Mouse (Mus musculus) left cerebral cortex, postnatal 14 days (tissue): Measurements from ENCODE around the gene Rab3il1. TPM values are rescaled to one million over a fixed set of nuclear protein-coding genes. Genes with fewer than 3 reads are reported as not detected.

ENCODE experiments used
- DNase-seq, 2 experiments: peaks; one replicate each; pipeline ENCODE4 v3.0.0; 2021 to 2022; ENCODE audit warnings: low spot score in 2 of 2, mixed read lengths in 1 of 2
- intact Hi-C: fragments of 180-260 bp; cut with DNase I; formaldehyde crosslinking; loops from one replicate; pipeline ENCODE4 v1.15.1; 2025
- total RNA-seq, 2 experiments: library from RNA; stranded (reverse); gene quantifications; 2 replicates each; pipeline ENCODE4 v1.2.3; 2021

The Rab3il1 gene
- total RNA-seq, 2 experiments from 2014 or later: 8.9 to 10.4 TPM

GRCm38 (mm10) chr19:9981621-9982020, 19.8 kb upstream of the Rab3il1 start:
- DNase-seq: no peak
- intact Hi-C loops: loop anchor here (2.0 kb wide), 1 partner anchor 61 kb away; no protein-coding TSS in a partner anchor

DNA sequence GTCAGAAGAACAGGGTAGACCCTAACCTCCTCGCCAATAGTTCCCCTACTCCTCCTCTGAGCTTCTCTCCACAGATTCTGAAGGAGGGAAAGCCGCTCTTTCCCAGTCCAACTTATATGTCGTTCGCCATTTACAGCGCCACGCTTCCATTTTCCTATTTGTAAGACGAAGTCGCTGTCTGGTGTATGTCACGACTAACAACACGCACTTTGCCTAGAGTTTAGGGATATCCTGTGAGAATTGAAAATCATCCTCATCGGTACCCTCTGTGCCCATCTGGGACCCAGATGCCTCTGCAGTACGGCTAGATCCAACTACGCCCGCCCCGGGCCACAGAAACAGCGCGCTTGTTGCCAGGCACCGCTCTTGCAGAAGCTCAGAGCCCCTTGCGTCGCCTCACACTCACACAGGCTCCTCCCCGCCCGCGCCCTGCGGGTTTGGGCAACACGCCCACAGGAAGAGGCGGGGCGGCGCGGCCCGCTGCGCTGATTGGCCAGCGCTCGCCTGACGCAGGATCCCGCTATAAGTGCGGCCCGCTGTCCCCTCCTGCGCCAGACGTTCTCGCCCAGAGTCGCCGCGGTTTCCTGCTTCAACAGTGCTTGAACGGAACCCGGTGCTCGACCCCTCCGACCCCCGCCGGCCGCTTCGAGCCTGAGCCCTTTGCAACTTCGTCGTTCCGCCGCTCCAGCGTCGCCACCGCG, 19.2 kb upstream of the Rab3il1 start:
- peak; percentile 98 for DNase-seq
- intact Hi-C loops: loop anchor here (2.0 kb wide), 1 partner anchor 62 kb away; no protein-coding TSS in a partner anchor

GRCm38 (mm10) chr19:9982852-9983542, 18.5 kb upstream of the Rab3il1 start:
- peak; percentile 55 to 66 for DNase-seq
- intact Hi-C loops: loop anchor here (2.0 kb wide), 1 partner anchor 62 kb away; no protein-coding TSS in a partner anchor

DNA sequence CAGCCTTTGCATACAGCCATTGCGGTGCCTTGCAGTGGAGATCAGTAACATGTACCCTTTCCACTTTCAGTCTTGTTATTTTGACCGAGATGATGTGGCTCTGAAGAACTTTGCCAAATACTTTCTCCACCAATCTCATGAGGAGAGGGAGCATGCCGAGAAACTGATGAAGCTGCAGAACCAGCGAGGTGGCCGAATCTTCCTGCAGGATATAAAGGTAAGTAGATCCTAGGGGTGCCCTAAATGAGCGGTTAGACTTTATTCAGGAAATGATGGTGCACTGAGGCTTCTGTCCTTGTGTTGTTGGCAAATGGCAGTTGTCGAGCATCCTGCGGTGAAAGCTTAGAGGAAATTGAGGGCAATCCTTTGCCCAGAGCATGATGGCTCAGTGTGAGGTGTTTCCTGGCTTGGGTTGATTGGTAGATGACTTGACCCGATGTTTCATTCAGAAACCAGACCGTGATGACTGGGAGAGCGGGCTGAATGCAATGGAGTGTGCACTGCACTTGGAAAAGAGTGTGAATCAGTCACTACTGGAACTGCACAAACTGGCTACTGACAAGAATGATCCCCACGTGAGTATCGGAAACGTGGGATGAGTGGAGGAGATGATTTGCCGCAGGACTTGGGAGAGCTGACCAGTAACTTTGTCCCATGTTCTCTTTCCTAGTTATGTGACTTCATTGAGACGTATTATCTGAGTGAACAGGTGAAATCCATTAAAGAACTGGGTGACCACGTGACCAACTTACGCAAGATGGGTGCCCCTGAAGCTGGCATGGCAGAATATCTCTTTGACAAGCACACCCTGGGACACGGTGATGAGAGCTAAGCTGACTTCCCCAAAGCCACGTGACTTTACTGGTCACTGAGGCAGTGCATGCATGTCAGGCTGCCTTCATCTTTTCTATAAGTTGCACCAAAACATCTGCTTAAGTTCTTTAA, 17.1 kb upstream of the Rab3il1 start:
- intact Hi-C loops: no loop called here
- DNase-seq: no peak

GRCm38 (mm10) chr19:9985190-9985899, 16.1 kb upstream of the Rab3il1 start:
- no peak for DNase-seq
- intact Hi-C loops: no loop called here

- intact Hi-C loops: no loop called here
- DNase-seq: no peak
Observed at GRCm38 (mm10) chr19:9985900-9986421, 15.5 kb upstream of the Rab3il1 start.

- intact Hi-C loops: no loop called here
- DNase-seq: no peak
Observed at GRCm38 (mm10) chr19:9987192-9987591, 14.3 kb upstream of the Rab3il1 start.

GRCm38 (mm10) chr19:9987593-9987992, 13.9 kb upstream of the Rab3il1 start:
- DNase-seq: no peak
- intact Hi-C loops: no loop called here

GRCm38 (mm10) chr19:9989171-9989883, 12.1 kb upstream of the Rab3il1 start:
- DNase-seq: no peak
- intact Hi-C loops: no loop called here

- intact Hi-C loops: no loop called here
- DNase-seq: no peak
Observed at GRCm38 (mm10) chr19:9989884-9990256, 11.6 kb upstream of the Rab3il1 start.

DNA sequence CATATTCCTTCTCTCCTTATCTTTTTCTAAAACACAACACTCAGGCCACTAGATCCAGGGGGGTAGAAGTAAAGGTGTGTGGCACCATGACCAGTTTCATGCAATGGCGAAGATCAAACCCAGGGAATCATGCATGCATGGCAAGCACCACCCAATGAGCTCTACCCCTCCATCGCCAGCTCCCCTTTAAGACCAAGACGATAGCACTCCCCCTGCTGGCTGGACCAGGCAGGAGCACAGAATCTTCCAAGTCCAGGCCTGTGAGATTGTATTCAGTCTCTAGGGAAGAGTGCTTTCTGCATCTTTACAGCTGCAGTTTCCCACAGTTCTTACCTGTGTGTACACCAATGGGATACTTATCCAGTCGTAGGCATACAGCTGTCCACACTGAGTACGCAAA, 10.2 kb upstream of the Rab3il1 start:
- intact Hi-C loops: loop anchor here (1.0 kb wide), 1 partner anchor 75 kb away; no protein-coding TSS in a partner anchor

DNA sequence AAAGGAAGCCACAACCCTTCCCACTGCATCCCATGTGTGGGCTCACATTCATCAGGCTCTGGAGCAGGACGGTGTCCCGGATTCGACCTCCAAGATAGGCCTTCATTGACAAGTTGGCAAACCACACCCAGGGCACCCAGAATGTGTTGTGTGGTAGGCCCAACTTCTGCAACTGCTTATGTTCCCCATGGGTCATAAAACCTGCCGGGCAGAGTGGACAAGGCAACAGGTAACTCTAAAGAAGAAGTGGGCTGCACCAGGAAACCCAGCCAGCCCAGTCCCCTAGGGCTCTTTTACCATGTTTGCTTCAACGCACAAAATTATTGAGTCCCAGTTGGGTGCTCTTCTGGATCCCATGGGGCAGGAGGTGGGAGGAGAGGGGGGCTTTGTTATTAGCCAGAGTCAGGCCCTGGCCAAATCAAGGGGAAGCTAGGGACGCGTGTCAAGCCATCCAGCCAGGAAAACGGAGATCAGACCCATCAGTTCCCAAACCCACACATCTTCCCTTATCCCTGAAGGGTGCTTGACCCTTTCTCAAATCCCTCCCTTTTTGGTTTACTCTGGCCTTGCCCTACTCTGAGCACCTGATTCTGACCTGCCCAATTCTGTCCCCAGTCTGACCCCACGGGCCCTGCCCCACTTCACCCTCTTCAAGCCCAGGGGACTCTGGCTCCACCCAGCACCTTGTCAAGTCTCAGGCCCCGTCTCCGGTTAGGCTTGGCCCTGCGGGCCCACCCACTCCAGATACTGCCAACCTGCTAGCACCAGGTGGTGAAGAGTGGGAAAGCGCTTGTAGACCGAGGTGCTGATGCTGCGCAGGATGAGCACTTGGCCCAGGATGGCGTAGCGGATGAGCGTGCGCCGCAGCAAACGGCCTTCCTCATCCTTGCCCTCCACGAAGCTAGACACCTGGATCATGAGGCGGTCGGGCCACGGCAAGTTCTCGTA, 9.2 kb upstream of the Rab3il1 start:
- no peak for DNase-seq
- intact Hi-C loops: no loop called here

More for the DNA sequence above, 10.2 kb upstream of the Rab3il1 start:
- peak; percentile 80 for DNase-seq

DNA sequence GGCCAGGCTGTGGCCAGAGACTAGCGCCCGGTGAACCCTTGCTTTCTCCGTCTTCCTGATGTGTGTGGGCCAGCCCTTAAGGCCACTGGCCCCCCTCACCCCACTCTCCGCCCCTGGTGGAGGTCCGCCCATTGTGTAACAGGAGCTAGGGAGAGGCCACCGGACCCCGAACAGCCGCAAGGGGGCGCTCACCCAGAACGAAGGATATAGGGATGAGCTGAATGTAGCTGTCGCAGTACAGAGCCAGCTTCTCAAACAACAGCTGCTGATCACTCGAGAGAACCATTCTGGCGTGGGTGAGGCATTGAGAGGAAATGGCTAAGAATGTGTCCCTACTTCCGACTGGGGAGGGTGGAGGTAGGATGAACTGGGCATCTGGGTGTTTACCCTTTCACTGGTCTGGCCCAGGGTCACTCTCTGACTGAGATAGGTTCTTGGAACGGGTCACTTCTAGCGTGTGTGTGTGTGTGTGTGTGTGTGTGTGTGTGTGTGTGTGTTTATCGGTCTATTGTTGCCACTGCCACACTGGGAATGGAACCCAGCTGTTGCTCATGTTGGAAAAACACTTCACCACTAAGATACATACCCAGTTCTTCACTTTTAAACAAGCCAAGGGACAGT, 8.3 kb upstream of the Rab3il1 start:
- intact Hi-C loops: no loop called here
- peak; percentile 80 to 90 for DNase-seq

DNA sequence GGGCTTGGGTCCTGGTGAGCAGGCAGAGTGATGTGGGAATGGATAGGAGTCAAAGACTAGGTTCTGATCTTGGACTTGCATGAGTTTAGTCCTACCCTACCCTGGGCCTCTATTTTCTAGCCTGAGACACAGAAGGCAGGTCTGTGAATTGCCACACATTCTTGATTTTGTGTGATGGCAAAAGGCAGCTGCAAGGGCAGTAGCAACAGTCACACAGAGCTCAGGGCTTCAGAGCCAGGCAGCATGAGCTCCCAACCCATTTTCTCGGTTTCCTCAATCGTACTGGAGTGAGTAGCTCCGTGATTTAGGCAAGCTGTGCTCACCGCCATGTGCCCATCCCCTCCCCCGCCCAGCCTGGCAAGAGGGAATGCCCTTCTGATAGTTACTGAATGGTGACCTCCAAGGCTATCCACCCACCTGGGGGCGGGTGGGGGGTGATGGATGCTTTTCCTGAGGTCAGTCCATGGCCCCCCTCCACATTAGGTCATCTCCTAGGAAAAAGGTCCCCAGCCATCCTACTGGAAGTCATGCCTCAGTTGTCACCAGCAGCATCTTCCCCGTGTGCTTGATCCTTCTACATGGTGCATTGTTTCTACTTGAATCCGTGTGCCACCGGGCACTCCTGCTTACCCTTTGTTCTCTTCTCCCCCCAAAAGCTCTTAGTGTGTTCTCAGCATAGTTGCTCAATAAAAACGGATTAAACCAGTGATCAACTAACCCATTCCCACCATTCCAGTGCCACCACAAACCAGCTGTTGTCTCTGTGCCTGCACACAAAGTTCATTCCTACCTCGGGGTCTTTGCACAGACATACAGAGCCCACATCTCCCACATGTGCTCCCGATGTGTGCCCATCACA, 4.0 kb upstream of the Rab3il1 start:
- intact Hi-C loops: no loop called here

DNA sequence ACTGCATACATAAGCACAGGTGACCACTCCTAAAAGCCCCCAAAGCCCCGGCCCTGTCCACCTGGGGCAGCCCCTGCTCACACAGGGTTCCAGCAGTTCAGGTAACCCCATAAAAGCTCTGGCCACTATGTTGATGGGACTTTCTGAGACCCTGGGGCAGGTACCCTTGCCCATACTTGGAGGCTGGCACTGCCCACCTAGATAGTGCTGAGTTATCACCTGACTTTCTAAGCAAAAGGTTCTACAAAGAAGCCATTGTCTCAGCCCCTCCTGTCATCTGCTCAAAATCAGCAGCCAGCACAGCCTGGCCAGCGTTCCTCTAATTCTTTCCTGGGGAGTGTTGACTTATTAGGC, 3.4 kb upstream of the Rab3il1 start:
- DNase-seq: no peak
- intact Hi-C loops: no loop called here

More for the DNA sequence above, 4.0 kb upstream of the Rab3il1 start:
- DNase-seq: no peak
